Mouse (Mus musculus): Measurements from ENCODE around the gene Pip5k1b.

Pip5k1b gene

DNA sequence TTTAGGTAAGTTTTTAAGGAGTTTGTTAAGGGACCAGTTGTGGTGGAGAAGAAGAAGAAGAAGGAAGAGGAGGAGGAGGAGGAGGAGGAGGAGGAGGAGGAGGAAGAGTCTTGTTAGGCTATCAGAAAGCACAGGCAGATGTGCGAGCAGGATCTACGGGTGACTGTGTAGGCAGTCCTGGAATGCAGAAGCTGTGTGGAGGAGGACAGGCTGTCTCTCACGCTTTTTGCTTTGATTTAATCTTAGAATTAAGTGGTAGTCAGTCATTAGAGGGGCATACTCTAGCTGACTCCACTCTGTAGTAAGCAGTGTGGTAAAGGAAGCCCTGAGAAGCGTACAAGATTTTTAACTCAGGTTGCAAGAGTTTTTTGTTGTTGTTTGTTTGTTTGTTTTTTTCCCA is 86.5 kb downstream of the Pip5k1b start:
- DNase-seq = peak; percentile 56

GRCm38 (mm10) chr19:24468616-24469015 is 87.1 kb downstream of the Pip5k1b start:
- no peak for DNase-seq

GRCm38 (mm10) chr19:24463011-24463410 is 92.7 kb downstream of the Pip5k1b start:
- DNase-seq = no peak

- DNase-seq = peak; percentile 90
Observed at GRCm38 (mm10) chr19:24456591-24457231, 99.0 kb downstream of the Pip5k1b start.

DNA sequence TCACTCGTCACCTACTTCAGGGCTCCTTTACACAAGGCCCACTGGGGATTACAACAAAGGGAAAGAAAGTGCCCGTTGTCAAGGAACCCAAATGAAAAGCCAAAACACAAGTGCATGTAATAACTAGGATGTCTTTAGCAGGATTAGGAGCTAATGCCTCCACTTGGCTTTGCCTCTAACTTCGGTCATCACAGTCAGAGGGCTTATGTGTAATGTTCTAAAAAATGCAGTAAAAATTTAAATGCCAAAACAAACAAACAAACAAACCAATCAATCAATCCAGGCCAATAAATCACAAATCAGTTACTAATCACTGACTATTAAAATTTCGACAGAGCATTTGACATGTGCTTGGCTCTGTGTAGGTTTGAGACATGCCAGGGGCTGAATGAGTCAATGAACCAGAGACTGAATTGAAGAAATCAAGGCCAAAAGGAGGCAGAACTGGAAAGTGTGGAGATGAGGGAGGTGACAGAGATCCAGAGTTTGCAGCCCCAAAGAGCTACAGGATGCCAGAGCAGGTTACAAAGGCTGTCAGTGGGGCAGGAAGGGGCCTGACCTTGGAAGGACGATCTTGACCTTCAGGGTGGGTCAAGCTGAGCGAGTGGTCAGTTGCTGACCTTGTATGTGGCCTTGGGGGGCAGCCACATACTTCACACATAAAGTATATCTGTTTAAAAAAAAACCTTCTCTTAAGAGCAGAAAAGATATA is 100.3 kb downstream of the Pip5k1b start:
- DNase-seq = no peak

DNA sequence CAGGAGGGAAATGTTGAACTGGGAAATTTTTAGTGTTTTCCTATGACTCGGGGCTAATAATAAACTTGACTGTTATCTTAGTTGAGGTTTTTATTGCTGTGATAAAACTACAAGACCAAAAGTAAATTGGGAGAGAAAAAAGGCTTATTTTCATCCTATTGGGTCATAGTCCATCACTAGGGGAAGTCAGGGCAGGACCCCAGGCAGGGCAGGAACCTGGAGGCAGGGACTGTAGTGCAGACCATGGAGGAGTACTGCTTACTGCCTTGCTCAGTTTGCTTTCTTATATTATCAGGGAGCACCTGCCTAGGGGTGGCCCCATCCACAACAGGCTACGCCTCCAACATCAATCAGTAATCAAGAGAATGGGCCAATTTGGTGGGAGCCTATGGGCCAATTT is 101.2 kb downstream of the Pip5k1b start:
- DNase-seq = no peak

DNA sequence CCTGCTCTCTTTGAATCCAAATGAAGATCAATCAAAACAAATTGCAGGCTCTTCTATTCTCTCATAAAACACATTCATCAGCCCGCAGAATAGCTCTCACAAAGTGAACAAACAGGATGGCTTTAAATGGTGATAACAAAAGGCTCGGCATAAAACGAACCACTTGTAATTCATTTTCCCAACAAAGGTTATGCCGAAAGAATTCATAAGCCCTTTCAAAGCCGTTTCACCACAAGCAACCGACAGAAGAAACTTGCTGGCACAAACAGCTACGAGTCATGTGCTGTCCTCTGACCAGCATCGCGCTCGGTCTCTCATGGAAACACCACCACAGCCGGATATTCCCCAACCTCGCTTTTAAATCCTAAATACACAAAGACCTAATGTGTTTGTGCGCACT is 102.3 kb downstream of the Pip5k1b start:
- DNase-seq = no peak

DNA sequence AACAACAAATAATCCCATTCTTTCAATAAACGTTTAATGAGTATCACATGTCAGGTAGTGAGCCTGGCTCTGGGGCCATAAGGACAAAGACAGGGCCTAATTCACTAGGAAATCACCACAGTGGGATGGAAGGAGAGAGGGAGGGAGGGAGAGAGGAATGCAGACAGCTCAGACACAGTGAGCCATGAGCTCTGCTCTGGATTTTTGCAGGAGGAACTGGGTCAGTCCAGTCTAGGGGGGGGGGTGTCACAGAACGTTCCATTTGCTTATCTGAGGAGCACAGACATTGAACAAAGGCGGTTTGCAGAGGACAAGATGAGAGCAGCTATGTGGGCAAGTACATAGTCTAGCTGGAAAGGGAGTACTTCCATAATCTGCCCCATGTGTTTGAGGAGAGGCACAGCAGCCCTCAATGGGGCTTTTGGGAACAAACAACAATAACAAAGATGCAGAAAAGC is 103.2 kb downstream of the Pip5k1b start:
- no peak for DNase-seq

DNA sequence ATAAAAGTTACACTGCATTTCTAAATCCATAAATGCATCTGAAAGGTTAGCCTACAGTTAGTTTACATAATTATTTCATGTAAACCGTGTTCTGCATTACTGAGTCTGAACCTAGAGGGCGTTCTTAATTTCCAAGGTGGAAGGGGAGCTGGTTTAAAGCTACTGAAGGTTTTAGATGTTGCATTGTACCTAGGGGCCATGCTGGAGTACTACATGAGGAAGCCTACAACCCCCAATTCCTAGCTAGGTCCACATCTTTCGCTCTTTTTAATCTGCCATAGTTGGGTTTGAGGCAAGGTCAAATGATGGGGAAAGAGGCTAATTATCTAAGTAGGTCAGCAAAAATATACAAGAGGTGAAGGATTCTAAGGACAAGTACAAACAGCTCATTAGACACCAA is 104.0 kb downstream of the Pip5k1b start:
- no peak for DNase-seq

DNA sequence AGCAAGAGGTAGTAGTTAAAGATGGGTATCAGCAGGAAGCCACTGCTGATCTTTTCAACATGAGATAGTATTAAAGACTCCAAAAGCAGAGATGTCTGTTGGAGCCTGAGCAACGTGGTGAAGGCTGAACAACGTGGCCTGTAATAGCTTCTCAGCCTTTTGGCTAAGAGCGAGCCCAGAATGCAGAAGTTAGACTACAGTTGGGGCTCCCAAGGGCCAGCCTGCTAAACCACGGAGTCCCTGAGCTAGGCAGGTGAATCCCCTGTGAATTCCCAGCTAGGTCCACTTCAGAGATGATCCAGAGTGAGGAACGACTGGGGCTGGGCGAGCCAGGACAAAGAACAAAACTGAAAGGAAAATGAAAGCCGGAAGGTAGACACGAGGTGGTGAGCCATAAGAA is 104.9 kb downstream of the Pip5k1b start:
- no peak for DNase-seq

DNA sequence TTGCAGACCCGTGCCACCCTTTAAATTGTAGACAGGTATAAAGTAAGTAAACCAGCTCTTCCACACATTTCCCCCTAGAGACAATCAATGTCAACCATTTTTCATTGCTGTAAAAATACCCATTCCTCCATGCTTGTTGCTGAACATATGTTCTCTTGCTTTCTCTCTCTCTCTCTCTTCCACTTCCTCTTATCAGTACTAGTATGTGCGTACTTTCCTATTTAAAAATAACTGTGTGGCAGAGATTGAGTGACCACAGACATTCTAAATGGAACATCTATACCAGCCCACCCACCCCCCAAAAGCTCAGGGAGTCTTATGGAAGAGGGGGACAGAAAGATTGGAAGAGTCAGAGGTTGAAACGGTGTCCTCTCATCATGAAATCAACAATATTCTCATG is 111.3 kb downstream of the Pip5k1b start:
- DNase-seq = no peak

- DNase-seq = no peak
Observed at GRCm38 (mm10) chr19:24439715-24440114, 116.0 kb downstream of the Pip5k1b start.

DNA sequence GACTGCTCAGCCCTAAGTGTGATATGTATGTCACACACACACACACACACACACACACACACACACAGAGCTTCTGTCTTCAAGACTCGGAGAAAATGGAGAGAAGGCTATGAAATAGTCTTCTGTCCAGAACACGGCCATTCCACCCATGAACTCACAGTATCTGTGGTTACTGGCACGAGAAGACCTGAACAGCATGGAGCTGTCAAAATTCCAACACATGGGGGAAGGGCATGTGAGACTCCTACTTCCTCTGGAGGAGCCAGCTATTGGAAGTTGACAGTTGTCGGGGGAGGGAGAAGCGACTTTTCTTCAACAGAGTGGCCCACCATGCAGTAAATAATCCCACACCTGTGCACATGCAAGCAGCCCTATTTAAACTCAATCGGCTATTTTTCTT is 121.4 kb downstream of the Pip5k1b start:
- no peak for DNase-seq

DNA sequence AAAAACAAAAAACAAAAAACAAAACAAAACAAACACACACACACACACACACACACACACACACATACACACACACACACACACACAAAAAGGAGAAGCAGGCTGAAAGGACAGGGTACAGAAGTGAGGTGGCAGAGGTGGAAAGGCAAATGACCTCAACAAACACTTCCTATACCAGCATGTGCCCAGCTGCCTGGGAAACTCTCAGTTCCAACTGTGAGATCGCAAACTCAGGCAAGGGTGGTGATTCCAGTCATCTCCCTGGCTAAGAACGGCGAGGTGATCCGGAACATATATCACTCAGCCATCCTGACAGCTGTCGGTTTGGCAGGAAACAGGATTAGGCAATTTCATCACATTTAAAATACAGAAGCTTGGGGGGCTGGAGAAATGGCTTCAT is 123.2 kb downstream of the Pip5k1b start:
- DNase-seq = no peak

DNA sequence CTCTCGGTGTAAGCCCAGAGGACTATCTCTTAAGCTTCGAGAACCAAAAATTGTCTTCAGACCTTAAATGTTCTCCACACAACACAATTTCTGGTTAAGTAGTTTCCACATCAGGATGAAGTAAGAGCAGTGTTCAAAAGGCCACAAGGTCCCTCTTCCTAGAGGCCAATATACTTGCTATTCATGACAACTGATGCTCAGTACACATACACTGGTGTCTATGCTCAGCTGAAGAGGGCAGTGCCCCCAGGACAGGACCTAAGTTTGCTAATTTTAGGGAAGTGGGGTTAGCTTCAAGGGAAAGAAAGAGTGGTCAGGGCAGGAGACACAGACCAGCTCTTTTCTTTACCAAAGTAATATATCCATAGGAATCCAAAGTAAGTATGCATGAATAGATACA is 124.3 kb downstream of the Pip5k1b start:
- DNase-seq = no peak

- no peak for DNase-seq
Observed at GRCm38 (mm10) chr19:24428011-24428410, 127.7 kb downstream of the Pip5k1b start.

DNA sequence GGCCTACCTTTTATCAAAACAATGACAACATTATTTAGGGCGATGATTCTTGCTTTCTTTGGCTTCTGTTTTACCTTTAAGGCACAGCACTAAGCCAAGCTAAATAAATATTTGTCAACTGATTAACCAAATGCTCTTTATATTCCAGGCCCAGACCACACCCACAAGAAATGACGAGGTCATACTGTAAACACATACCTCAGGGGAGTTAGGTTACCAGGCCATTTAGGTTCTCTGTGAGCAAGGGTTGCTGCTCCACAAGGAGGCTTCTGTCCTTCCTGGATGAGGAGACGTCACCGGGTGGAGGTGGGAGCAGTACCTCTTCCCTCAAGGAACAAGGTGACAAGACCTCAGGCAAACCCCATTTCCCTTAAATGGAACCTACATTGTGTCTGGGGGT is 128.4 kb downstream of the Pip5k1b start:
- DNase-seq = no peak

GRCm38 (mm10) chr19:24426759-24427181 is 128.9 kb downstream of the Pip5k1b start:
- no peak for DNase-seq

- DNase-seq = no peak
Observed at GRCm38 (mm10) chr19:24418030-24418429, 137.6 kb downstream of the Pip5k1b start.

DNA sequence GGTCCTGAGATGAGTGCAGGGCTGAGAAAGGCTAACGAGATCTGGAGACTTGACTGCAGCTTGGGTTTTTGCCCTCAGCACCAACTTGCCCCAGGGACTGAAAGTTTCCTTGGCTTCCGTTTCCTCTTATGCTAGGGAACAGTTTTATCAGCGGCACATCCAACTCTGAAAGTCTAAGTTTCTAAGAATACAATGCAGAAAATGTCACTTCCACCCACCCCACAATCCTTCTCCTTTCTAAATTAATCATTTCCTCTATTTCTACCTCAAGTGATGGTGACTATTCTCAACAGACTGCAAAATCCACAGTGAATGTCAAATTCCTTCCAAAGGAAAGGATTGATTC is 138.0 kb downstream of the Pip5k1b start:
- DNase-seq = peak; percentile 30

- no peak for DNase-seq
Observed at GRCm38 (mm10) chr19:24416975-24417658, 138.6 kb downstream of the Pip5k1b start.

- no peak for DNase-seq
Observed at GRCm38 (mm10) chr19:24415778-24416621, 139.7 kb downstream of the Pip5k1b start.

- no peak for DNase-seq
Observed at GRCm38 (mm10) chr19:24408863-24409564, 146.7 kb downstream of the Pip5k1b start.

Measured in layer of hippocampus, adult 9-11 months (tissue).